Mouse (Mus musculus): Measurements from ENCODE around the gene Arnt2. TPM values are rescaled to one million over a fixed set of nuclear protein-coding genes. Genes with fewer than 3 reads are reported as not detected.

Gene Arnt2
- 0.46 and 0.70 TPM in 2 replicates for polyA plus RNA-seq (2012; rRNA removed)

- no peak for DNase-seq (ENCODE audit: low read depth, low spot score)
- WGBS: 1% methylated on average over 58 of the region's 69 CpGs
Measured at GRCm38 (mm10) chr7:84409896-84410521, at the start of gene Arnt2. Arnt2 (minus strand) TSS chr7:84410176.

DNA sequence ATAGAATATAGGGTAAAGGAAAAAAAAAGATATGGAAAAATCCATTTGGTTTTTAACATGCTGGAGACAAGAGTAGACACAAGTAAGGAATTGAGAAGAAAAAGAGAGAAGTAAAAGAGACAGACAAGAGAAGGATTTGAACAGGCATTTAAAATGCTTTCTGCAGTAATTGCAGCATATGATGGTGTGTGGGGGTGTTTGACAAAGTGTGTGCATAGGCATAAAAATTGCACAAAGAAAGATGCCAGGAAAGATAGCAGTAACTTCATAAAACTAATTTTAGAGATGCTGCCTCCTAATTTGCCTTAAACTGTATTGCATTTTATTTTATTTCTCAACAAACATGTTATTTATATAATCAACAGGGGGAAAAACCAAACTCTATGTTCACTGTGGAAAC lies 41.7 kb upstream of the Arnt2 start:
- DNase-seq (ENCODE audit: low read depth, low spot score): no peak

GRCm38 (mm10) chr7:84449066-84449465 lies 39.1 kb upstream of the Arnt2 start:
- no peak for DNase-seq (ENCODE audit: low read depth, low spot score)
- WGBS: 70% methylated on average over 2 of the region's 2 CpGs

GRCm38 (mm10) chr7:84448512-84448911 lies 38.5 kb upstream of the Arnt2 start:
- DNase-seq (ENCODE audit: low read depth, low spot score): no peak

DNA sequence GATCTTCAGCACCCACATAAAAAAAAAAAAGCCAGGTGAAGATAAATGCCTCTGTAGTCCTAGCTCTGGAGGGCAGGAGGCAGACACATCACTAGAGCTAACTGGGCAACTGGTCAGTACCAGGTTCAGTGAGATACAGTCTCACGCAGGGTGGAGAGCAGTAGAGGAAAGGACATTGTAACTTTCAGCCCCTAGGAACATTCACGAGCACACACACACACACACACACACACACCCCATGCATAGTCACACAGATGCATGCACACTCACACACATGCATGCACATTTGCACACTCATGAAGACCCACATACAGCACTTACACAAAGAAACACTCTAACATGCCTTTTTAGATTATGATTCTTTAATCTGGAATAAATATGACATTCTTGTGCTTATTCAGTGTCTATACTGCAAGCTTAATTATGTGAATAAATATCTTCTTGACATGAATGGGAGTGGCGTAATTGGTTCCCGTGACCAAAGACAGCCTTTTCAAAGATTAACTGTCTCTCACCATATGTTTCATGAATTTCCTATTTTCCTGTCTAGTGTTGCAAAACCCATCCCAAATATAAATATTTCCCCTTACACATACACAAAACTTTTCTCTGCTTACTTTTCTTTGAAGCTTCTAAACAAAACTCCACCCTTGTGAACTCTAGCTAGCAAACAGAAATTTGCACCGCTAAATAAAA lies 37.9 kb upstream of the Arnt2 start:
- DNase-seq (ENCODE audit: low read depth, low spot score): no peak
- WGBS: 74% methylated on average over 5 of the region's 5 CpGs

GRCm38 (mm10) chr7:84447060-84447459 lies 37.1 kb upstream of the Arnt2 start:
- peak; percentile 28 for DNase-seq (ENCODE audit: low read depth, low spot score)
- 28% methylated on average over 4 of the region's 4 CpGs for WGBS

GRCm38 (mm10) chr7:84442343-84442911 lies 32.5 kb upstream of the Arnt2 start:
- 73% methylated on average over 2 of the region's 2 CpGs for WGBS
- DNase-seq (ENCODE audit: low read depth, low spot score): no peak

DNA sequence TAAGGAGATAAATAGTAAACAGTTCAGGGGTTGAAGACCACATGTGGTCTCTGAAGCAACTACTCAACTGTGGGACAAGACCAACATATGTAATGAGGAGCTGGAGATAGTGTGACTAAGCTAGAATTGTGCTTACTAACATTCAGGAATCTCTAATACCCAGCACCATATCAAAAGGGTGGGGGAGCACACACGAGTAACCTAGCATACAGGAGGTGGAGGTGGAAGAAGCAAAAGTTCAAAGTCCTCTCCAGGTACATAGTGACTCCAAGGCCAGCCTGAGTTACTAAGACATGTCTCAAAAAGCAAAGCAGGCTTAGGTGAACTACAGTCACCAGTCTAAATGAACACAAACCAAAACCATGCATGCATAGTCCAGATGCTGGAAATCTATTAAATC lies 29.6 kb upstream of the Arnt2 start:
- 20% methylated on average over 1 of the region's 1 CpGs for WGBS

DNA sequence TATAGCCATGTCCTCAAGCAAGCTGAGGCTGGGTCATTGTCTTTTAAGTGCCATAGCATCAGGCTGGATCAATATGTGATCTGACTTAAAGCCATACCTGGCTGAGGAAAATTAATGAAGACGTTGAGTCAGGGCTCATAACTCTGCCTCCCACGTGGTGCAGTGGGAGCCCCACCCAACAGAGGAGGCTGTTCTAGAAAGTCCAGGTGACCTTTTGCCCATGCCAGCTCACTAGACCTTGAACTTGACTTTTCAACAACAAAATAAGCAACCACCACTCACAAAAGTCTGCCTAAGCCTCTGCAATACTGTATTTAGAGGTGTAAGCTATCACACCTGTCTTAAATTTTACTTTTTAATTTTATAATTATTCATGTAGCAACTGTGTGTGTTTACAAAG lies 24.9 kb upstream of the Arnt2 start:
- no peak for DNase-seq (ENCODE audit: low read depth, low spot score)
- 21% methylated on average over 2 of the region's 2 CpGs for WGBS

More for the DNA sequence above, 29.6 kb upstream of the Arnt2 start:
- no peak for DNase-seq (ENCODE audit: low read depth, low spot score)

DNA sequence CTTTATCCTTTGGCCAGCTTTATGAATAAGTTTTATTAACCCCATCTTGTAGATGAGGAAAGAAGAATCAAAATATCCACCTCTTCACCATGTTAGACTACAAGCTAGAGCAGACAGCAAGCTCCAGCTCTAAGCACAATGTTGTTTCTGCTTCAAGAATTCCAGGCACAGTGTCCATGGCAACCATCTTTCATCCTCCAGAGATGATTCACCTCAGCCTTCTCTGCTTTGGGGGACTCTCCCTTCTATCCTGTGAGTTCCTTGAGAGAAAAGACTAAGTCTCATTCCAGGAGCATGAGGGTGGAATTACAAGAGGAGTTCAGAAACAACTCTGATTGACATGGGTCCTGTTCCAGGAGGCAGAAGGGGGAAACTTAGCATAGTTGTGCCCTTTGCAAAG lies 22.2 kb upstream of the Arnt2 start:
- DNase-seq (ENCODE audit: low read depth, low spot score): no peak

- no peak for DNase-seq (ENCODE audit: low read depth, low spot score)
Measured at GRCm38 (mm10) chr7:84427221-84427620, 17.2 kb upstream of the Arnt2 start.

DNA sequence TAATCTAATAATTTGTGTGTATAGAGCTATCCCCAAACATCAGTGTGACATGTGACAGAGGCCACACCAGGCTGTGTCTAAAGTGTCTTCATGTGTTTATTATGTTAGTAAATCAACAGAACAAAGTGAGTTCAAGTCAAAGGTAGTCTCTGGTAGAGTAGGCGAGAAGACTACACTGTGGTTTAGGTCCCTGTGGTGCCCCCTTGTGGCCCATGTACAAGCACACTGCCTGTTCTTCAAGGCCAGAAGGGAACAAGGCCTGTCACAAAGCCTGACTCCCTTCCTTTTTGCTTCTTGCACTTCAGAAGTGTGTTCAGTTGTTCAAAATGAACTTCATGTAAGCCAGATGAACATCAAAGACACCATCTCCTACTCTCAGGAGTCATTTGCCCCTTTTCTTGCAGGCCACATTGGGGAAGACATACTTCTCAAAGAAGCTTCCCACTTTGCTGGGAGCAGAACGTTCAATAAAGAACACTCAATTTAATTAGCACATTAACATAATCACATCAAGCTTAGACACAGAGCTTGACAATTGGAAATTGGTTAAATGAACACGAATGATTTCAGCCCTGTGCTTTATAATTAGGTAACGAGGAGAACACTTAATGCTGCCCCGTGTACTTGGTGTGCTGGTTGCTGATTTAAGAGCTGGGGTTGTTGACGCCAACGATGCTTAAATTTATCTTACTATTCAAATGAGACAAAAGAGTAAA lies 14.9 kb upstream of the Arnt2 start:
- 87% methylated on average over 7 of the region's 7 CpGs for WGBS

More at GRCm38 (mm10) chr7:84427221-84427620, 17.2 kb upstream of the Arnt2 start:
- 65% methylated on average over 2 of the region's 2 CpGs for WGBS

GRCm38 (mm10) chr7:84421753-84422152 lies 11.8 kb upstream of the Arnt2 start:
- DNase-seq (ENCODE audit: low read depth, low spot score): no peak

More for the DNA sequence above, 14.9 kb upstream of the Arnt2 start:
- DNase-seq (ENCODE audit: low read depth, low spot score): no peak

- DNase-seq (ENCODE audit: low read depth, low spot score): no peak
Measured at GRCm38 (mm10) chr7:84421291-84421665, 11.3 kb upstream of the Arnt2 start.

DNA sequence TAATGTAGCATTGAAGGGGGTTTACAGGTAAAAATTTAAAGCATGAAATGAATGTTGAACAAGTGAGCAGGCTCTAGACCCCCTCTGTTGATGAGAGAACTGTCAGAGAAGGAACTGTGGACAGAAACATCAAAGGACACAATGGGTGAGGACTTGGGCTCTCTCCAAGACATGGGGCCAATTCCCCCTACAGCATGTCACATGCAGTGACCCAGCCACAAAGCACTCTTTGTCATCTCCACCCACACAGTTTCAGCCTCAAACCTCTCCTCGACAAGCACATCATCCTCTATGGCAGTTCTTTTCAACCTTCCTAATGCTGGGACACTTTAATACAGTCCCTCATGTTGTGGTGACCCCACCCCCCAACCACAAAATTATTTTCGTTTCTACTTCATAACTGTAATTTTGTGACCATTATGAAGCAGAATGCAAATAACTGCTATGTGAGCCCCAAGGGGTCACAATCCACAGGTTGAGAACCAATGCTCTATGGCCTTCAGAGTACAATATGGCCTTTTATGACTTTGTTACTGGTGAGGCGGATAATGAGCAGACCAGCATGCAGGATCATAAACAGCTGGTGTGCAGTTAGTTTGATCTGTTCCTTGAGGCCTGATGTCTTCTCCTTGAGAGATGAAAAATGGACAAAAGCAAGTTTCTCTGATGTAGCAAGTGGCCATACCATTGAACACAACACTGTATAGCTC lies 10.8 kb upstream of the Arnt2 start:
- WGBS: 41% methylated on average over 3 of the region's 3 CpGs

DNA sequence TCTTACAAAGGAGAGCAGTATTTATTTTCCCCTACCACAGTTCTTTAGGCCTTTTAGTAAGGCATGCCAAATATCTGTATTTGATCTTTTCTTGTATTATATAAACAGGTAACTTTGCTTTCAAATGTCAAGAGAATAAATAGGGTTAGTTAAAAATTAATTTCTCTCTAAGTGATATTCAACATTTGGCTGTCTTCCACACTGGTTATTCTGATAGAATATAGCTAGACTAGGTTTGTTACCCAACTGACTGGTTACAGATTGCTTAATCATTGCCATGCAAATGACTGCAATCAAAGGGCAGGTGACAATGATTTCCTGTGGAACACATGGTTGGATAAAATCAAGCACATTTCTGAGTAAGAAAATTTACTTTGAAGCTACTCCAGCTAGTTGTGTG lies 7.5 kb upstream of the Arnt2 start:
- no peak for DNase-seq (ENCODE audit: low read depth, low spot score)

More for the DNA sequence above, 10.8 kb upstream of the Arnt2 start:
- DNase-seq (ENCODE audit: low read depth, low spot score): no peak

DNA sequence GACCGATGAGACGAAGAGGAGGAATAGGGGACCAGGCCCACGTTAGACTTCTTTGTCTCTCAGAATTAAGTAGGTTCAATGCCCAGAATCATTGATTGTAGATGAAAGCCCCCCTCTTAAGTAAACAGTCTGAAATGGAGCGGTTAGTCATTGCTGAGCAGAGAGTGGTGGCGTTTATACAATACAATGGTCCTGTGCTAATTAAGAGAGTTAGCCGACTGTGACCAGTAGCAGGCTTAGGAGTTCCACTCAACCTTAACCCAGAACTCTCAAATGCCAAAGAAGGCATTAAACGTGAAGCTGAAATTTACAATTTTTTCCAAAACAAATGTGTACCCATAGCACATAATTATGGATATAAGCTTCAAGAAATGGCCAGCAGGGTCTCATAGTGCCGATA lies 2.6 kb upstream of the Arnt2 start:
- WGBS: 78% methylated on average over 8 of the region's 8 CpGs
- no peak for DNase-seq (ENCODE audit: low read depth, low spot score)

DNA sequence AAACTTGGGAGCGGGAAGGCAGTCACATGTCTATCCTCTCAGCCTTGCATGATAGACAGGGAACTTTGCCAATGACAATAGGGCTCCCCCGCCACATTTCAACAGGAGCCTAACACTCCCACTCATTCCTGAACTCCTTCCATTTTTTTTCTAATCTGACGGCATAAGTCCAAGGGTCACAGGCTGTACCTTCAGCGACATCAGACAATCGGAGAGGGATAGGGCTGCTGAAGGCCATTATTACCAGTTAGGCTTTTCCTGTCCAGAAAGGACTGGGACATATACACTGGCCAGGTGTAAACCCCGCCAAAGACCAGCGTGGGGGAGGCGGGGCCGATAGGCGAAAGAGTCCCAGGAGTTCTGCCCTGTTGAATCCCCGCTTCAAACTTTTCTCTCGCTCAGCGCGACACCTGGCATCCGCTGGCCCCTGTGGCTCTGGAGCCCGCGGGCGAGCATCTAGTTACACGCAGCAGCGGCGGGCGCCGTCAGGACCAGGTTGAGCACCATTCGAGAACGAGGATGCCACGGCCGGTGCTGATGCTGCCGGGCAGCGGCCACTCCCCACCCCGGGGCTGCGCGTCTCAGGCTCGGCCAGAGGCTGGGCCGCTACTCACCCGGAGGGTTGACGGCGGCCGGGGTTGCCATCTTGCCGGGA lies 608 bp downstream of the Arnt2 start:
- 2% methylated on average over 39 of the region's 39 CpGs for WGBS
- no peak for DNase-seq (ENCODE audit: low read depth, low spot score)

- DNase-seq (ENCODE audit: low read depth, low spot score): no peak
- WGBS: 87% methylated on average over 5 of the region's 5 CpGs
Measured at GRCm38 (mm10) chr7:84408282-84408681, 1.7 kb downstream of the Arnt2 start.

DNA sequence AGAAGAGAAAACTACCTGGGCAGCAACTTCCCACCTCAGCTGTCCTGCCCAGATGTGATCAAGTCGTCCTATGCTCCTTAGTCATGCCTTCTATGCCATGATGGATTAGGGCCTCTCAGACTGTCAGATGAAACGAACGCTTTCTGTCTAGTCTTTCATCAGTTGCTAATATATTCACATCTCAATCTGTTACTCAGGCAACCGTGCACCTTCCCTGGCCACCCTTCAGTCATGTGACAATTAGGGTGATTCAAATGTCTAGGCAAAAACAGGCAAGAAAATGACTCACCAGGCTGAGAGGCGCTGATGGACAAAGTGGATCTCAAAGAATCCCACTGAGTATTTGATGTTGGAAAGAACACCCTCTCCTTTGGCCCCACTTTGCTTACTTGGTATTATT lies 6.6 kb downstream of the Arnt2 start:
- 72% methylated on average over 5 of the region's 5 CpGs for WGBS
- DNase-seq (ENCODE audit: low read depth, low spot score): no peak

Measured in large intestine, adult 2 months (tissue).